Mouse (Mus musculus): ENCODE results near the gene Zbtb21. TPM values are rescaled to one million over a fixed set of nuclear protein-coding genes. Genes with fewer than 3 reads are reported as not detected.

Zbtb21 gene
- polyA plus RNA-seq, 1 experiment from 2014 or later: 10.4 TPM

DNA sequence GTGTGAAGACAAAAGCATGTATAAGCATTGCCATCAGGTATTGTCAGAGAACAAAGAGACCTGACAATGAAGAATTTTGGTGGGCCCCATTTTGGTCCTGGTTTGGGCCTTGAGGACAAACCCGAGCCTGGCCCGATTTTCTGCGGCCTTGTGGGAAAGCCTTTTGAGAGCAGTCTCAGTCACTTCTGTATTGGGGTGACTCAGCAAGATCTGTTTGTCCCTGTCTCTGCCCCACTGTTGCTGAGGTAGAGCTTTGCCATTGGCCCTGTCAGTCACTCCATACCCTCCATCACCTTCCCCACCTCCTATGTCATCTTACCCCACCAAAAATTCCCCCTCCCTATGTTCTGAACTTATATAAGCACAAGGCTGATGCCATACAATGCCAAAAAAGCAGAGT, 15.3 kb upstream of the Zbtb21 start:
- H3K9ac ChIP-seq (ENCODE audit: low read depth, low read length): no peak overlapping the region
- no peak for ATAC-seq (replicated peaks; ENCODE audit: insufficient number of reproducible peaks, low FRiP score, low TSS enrichment)
- H3K4me1 ChIP-seq (ENCODE audit: control insufficient read depth, insufficient read depth, low read length): no peaks in the 10 kb centered on the region
- H3K4me3 ChIP-seq (ENCODE audit: low read depth, low read length): no peak overlapping the region
- H3K27ac ChIP-seq (ENCODE audit: low read depth, low read length): no peak overlapping the region
- H3K36me3 ChIP-seq (ENCODE audit: control insufficient read depth, insufficient read depth, low read length): no peaks in the 10 kb centered on the region
- no peaks in the 10 kb centered on the region for H3K9me3 ChIP-seq (replicated peaks; ENCODE audit: control insufficient read depth, low read length)
- 94% methylated on average over 3 of the region's 3 CpGs for WGBS (ENCODE audit: insufficient replicate concordance)
- H3K27me3 ChIP-seq (ENCODE audit: control insufficient read depth, insufficient read depth, low read length): no peaks in the 10 kb centered on the region
- H3K4me2 ChIP-seq: no peak overlapping the region

DNA sequence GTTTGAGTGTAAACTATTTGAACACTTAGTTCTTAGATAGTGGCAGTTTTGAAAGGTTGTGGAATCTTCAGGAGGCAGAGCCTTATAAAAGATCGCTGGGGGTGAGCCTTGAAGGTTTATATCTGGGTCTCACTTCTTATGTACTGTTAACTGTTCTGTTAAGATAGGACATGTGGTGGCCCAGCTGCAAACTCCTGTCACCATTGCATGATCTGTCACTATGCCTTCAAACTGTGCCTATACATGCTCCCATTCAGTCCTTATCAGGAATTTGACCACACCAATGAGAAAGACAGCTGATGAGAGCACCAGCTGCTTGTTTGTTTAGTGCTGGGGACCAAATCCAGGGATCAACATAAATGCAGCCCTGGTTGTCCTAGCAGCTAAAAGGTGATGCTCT, 14.9 kb upstream of the Zbtb21 start:
- Histone ChIP-seq H3K4me2 (no peak overlapping the region), H3K9me3 (replicated peaks; ENCODE audit: control insufficient read depth, low read length) (no peaks in the 10 kb centered on the region), H3K27me3 (ENCODE audit: control insufficient read depth, insufficient read depth, low read length) (no peaks in the 10 kb centered on the region), H3K36me3 (ENCODE audit: control insufficient read depth, insufficient read depth, low read length) (no peaks in the 10 kb centered on the region), H3K9ac (ENCODE audit: low read depth, low read length) (no peak overlapping the region), H3K4me3 (ENCODE audit: low read depth, low read length) (no peak overlapping the region), H3K4me1 (ENCODE audit: control insufficient read depth, insufficient read depth, low read length) (no peaks in the 10 kb centered on the region), H3K27ac (ENCODE audit: low read depth, low read length) (no peak overlapping the region)
- 59% methylated on average over 1 of the region's 1 CpGs for WGBS (ENCODE audit: insufficient replicate concordance)
- no peak for ATAC-seq (replicated peaks; ENCODE audit: insufficient number of reproducible peaks, low FRiP score, low TSS enrichment)

DNA sequence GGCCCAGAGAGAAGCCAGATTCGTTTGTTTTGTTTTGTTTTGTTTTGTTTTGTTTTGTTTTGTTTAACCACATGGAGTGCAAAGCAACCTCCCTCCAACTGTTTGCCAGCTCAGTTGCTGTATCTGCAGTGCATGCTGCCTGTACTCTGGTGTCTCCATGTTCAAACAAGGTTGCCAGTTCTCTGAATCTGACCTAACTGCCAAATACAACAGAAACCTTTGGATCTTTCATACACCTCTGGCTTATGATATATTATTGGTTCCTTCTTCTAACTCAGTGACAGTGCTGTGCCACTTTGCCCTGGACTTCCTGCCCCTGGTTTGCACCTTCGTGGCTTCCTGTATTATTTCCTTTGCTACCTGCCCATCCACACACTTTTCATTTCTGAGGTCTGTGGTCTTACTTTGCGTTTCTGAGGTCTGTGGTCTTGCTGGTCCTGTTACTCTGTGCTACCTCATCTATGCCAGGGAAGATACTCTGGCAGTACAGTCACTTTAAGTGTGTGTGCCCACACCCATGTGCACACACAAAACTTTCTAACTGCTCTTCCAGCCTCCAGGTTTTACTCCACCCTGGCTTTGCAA, 1.6 kb upstream of the Zbtb21 start:
- H3K27me3 ChIP-seq (ENCODE audit: control insufficient read depth, insufficient read depth, low read length): no peaks in the 10 kb centered on the region
- H3K4me3 ChIP-seq (ENCODE audit: low read depth, low read length): no peak overlapping the region
- no peak for ATAC-seq (replicated peaks; ENCODE audit: insufficient number of reproducible peaks, low FRiP score, low TSS enrichment)
- 80% methylated on average over 3 of the region's 3 CpGs for WGBS (ENCODE audit: insufficient replicate concordance)
- H3K4me1 ChIP-seq (ENCODE audit: control insufficient read depth, insufficient read depth, low read length): peaks cover 10% of the 10 kb centered on the region; the same call in 1 of the 2 replicates
- no peaks in the 10 kb centered on the region for H3K36me3 ChIP-seq (ENCODE audit: control insufficient read depth, insufficient read depth, low read length)
- no peaks in the 10 kb centered on the region for H3K9me3 ChIP-seq (replicated peaks; ENCODE audit: control insufficient read depth, low read length)
- no peak overlapping the region for H3K27ac ChIP-seq (ENCODE audit: low read depth, low read length)
- no peak overlapping the region for H3K4me2 ChIP-seq
- H3K9ac ChIP-seq (ENCODE audit: low read depth, low read length): no peak overlapping the region

DNA sequence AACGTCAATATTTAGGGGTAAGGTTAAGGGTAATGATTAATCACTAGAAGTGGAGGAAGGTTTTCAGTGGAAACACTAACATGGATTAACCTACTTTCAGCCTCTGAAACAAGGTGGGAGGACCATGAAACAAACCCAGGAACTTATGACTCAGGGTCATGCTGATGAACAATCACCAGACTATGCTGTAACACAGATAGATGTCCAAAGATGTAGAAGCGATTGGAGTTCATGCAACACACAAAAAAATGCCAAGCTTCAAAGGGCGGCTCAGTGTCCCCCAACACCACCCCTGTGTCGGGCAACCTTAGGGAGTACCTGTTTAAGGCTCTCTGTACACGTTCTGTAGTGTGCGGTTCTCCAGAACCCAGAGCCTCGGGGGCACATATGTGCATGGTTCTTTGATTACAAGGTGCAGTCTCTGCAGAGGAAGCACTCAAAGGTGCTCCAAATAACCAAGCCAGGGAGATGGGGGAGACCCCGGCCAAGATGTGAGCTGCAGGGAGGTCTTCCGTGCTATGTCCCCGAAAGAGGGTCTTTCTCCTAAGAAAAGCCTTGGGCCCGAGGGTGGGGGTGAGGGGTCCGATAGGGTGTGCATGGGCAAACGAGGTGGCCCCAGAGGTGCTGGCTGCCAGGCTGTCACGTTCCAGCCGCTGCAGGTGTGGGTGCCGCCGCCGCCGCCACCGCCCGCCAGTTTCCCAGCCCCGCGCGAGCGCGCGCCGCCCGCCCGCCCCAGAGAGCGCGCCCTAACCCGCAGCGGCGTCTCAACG, 856 bp downstream of the Zbtb21 start:
- Histone ChIP-seq H3K4me2 (peak overlapping the region; percentile 77), H3K9ac (ENCODE audit: low read depth, low read length) (peak overlapping the region; percentile 82), H3K4me3 (ENCODE audit: low read depth, low read length) (peak overlapping the region; percentile 66), H3K27ac (ENCODE audit: low read depth, low read length) (peak overlapping the region; percentile 96), H3K27me3 (ENCODE audit: control insufficient read depth, insufficient read depth, low read length) (no peaks in the 10 kb centered on the region), H3K4me1 (ENCODE audit: control insufficient read depth, insufficient read depth, low read length) (peaks cover 22% of the 10 kb centered on the region; the same call in 1 of the 2 replicates), H3K36me3 (ENCODE audit: control insufficient read depth, insufficient read depth, low read length) (no peaks in the 10 kb centered on the region), H3K9me3 (replicated peaks; ENCODE audit: control insufficient read depth, low read length) (no peaks in the 10 kb centered on the region)
- 8% methylated on average over 31 of the region's 36 CpGs for WGBS (ENCODE audit: insufficient replicate concordance)
- ATAC-seq (replicated peaks; ENCODE audit: insufficient number of reproducible peaks, low FRiP score, low TSS enrichment): peak; percentile 0; the same call in 1 of the 2 replicates

DNA sequence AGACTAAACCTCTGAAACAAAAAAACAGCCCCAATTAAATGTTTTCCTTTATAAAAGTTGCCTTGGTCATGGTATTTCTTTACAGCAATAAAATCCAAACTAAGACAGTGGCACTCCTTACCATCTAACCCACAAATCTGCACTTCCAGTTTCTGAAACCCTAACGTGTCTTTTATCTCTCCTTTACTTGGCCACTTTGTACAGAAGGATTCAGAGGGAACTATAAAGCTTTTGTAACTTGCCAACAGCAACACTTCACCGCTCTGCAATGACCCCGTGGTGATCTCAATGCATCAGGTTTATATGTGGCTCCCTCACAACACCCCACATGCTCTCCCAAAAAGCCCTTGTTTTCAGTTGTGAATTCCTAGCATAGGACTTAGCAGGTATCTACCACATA, 2.1 kb downstream of the Zbtb21 start:
- Histone ChIP-seq H3K27me3 (ENCODE audit: control insufficient read depth, insufficient read depth, low read length) (no peaks in the 10 kb centered on the region), H3K9ac (ENCODE audit: low read depth, low read length) (no peak overlapping the region), H3K9me3 (replicated peaks; ENCODE audit: control insufficient read depth, low read length) (no peaks in the 10 kb centered on the region), H3K27ac (ENCODE audit: low read depth, low read length) (no peak overlapping the region), H3K4me3 (ENCODE audit: low read depth, low read length) (no peak overlapping the region), H3K36me3 (ENCODE audit: control insufficient read depth, insufficient read depth, low read length) (0 out of 2 replicates have a peak, but pooled peaks cover 4% of the 10 kb centered on the region), H3K4me2 (no peak overlapping the region), H3K4me1 (ENCODE audit: control insufficient read depth, insufficient read depth, low read length) (peaks cover 26% of the 10 kb centered on the region; the same call in 1 of the 2 replicates)
- WGBS (ENCODE audit: insufficient replicate concordance): 93% methylated on average over 3 of the region's 3 CpGs
- no peak for ATAC-seq (replicated peaks; ENCODE audit: insufficient number of reproducible peaks, low FRiP score, low TSS enrichment)

DNA sequence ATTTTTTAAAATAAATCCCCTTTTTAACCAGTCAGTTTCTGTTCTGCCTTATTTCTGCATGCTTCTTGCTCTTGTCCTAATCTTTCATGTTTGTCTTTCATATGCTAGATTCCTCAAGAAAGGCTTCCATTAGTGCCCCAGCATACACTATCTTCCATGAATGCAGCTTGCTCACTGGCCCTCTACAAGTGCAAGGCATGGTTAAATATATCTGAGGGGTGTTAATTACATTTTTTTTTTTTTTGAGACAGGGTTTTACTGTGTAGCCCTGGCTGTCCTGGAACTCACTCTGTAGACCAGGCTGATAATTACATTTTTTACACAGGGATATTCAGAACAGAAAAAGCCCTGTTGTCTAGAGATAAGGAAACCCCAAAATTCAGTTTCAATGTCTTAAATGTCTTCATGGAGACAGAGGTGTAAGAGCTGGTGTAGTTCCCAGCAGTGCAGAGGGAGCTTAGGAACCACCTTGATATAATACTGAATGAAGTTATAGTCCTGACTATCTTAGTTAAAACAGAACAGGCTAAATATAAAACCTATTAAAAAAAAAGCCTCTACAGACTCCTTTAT, 3.9 kb downstream of the Zbtb21 start:
- peak overlapping the region; percentile 71; the same call in 1 of the 2 replicates for H3K27ac ChIP-seq (ENCODE audit: low read depth, low read length)

DNA sequence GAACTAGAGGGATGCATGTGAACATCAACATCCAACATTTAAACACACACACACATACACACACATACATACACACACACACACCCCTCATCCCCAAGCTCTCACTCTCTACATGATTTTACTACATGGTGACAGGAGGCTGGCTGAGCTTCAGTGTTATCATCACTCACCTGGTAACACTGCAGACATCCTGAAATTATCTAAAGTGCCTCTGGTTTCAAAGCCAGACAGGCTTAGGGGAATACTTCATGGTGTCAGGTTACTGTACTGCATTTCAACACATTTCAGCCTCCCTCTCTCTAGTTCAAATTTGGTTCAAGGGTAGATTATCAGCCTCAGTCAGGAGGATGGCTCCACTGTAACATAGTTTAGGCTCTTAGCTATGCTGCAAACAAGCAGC, 4.8 kb downstream of the Zbtb21 start:
- Histone ChIP-seq H3K27ac (ENCODE audit: low read depth, low read length) (peak overlapping the region; percentile 71; the same call in 1 of the 2 replicates), H3K4me3 (ENCODE audit: low read depth, low read length) (no peak overlapping the region), H3K9me3 (replicated peaks; ENCODE audit: control insufficient read depth, low read length) (no peaks in the 10 kb centered on the region), H3K4me1 (ENCODE audit: control insufficient read depth, insufficient read depth, low read length) (peaks cover 28% of the 10 kb centered on the region), H3K36me3 (ENCODE audit: control insufficient read depth, insufficient read depth, low read length) (0 out of 2 replicates have a peak, but pooled peaks cover 4% of the 10 kb centered on the region), H3K4me2 (peak overlapping the region; percentile 38; the same call in 1 of the 2 replicates), H3K27me3 (ENCODE audit: control insufficient read depth, insufficient read depth, low read length) (0 out of 2 replicates have a peak, but pooled peaks cover 2% of the 10 kb centered on the region), H3K9ac (ENCODE audit: low read depth, low read length) (no peak overlapping the region)
- ATAC-seq (replicated peaks; ENCODE audit: insufficient number of reproducible peaks, low FRiP score, low TSS enrichment): peak; percentile 39; the same call in 1 of the 2 replicates

More for the DNA sequence above, 3.9 kb downstream of the Zbtb21 start:
- Histone ChIP-seq H3K4me3 (ENCODE audit: low read depth, low read length) (no peak overlapping the region), H3K4me2 (no peak overlapping the region; the same call in 1 of the 2 replicates), H3K36me3 (ENCODE audit: control insufficient read depth, insufficient read depth, low read length) (0 out of 2 replicates have a peak, but pooled peaks cover 4% of the 10 kb centered on the region), H3K9ac (ENCODE audit: low read depth, low read length) (no peak overlapping the region), H3K9me3 (replicated peaks; ENCODE audit: control insufficient read depth, low read length) (no peaks in the 10 kb centered on the region), H3K4me1 (ENCODE audit: control insufficient read depth, insufficient read depth, low read length) (peaks cover 26% of the 10 kb centered on the region), H3K27me3 (ENCODE audit: control insufficient read depth, insufficient read depth, low read length) (0 out of 2 replicates have a peak, but pooled peaks cover 2% of the 10 kb centered on the region)
- no peak for ATAC-seq (replicated peaks; ENCODE audit: insufficient number of reproducible peaks, low FRiP score, low TSS enrichment)

DNA sequence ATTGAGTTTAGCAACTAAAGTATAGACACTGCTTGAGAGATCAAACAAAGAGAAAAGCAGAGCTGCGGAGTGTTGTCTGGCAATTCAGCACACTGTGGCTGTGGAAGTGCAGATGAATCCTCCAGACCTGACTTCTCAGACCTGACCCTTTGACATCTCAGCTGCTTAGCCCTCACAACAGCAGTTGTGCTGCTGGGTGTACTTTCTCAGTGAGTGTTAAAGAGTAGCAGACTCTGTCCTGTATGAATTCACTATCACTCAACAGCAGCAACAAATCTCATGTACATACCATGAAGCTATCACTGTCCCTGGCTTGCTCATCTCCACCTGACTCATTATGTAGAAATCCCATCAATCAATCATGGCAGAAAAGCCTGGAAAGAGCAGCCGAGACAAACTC, 6.4 kb downstream of the Zbtb21 start:
- peaks cover 24% of the 10 kb centered on the region for H3K4me1 ChIP-seq (ENCODE audit: control insufficient read depth, insufficient read depth, low read length)
- no peaks in the 10 kb centered on the region for H3K9me3 ChIP-seq (replicated peaks; ENCODE audit: control insufficient read depth, low read length)
- no peak overlapping the region for H3K4me3 ChIP-seq (ENCODE audit: low read depth, low read length)
- no peak overlapping the region for H3K9ac ChIP-seq (ENCODE audit: low read depth, low read length)
- no peak overlapping the region for H3K4me2 ChIP-seq
- no peak overlapping the region for H3K27ac ChIP-seq (ENCODE audit: low read depth, low read length)
- peaks cover 13% of the 10 kb centered on the region for H3K36me3 ChIP-seq (ENCODE audit: control insufficient read depth, insufficient read depth, low read length)
- 0 out of 2 replicates have a peak, but pooled peaks cover 2% of the 10 kb centered on the region for H3K27me3 ChIP-seq (ENCODE audit: control insufficient read depth, insufficient read depth, low read length)
- no peak for ATAC-seq (replicated peaks; ENCODE audit: insufficient number of reproducible peaks, low FRiP score, low TSS enrichment)
- WGBS (ENCODE audit: insufficient replicate concordance): 71% methylated on average over 2 of the region's 2 CpGs
